Mouse (Mus musculus) cerebellum, postnatal 14 days (tissue): Measurements from ENCODE around the gene Frmd4a.
"Not testable (repeated sequence)": the region's sequence is repeated elsewhere in the genome, so short reads cannot be mapped to it uniquely, and the experiment has no call there.

ENCODE experiments used
- DNase-seq, 2 experiments: peaks; one replicate each; pipeline ENCODE4 v3.0.0; 2021; ENCODE audit warnings: mixed read lengths in 2 of 2

Gene Frmd4a

GRCm38 (mm10) chr2:4560516-4560915, 543.0 kb downstream of the Frmd4a start:
- not testable (repeated sequence) for DNase-seq

- DNase-seq, result no peak
Observed at GRCm38 (mm10) chr2:4561196-4561595, 543.7 kb downstream of the Frmd4a start.

- no peak for DNase-seq
Observed at GRCm38 (mm10) chr2:4562373-4562772, 544.9 kb downstream of the Frmd4a start.

DNA sequence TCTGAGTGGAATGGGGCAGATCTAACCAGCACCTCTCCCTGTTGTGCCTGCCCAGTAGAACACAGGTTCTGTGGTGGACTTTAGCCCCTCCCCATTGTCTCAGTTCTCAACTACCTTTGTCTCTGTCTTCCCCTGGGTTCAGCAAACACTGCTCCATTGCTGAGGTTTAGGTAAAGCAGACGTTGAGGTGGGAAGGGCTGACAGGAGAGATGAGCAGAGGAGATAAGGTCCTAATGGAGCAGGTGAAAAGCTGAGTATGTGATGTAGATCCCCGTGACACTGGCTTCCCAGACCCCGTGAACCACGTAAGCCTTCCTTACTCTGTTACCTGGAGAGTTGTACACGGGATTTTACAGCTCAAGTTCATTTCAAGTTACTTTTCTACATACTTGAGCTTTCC, 545.3 kb downstream of the Frmd4a start:
- no peak for DNase-seq

- no peak for DNase-seq
Observed at GRCm38 (mm10) chr2:4563322-4563721, 545.8 kb downstream of the Frmd4a start.

DNA sequence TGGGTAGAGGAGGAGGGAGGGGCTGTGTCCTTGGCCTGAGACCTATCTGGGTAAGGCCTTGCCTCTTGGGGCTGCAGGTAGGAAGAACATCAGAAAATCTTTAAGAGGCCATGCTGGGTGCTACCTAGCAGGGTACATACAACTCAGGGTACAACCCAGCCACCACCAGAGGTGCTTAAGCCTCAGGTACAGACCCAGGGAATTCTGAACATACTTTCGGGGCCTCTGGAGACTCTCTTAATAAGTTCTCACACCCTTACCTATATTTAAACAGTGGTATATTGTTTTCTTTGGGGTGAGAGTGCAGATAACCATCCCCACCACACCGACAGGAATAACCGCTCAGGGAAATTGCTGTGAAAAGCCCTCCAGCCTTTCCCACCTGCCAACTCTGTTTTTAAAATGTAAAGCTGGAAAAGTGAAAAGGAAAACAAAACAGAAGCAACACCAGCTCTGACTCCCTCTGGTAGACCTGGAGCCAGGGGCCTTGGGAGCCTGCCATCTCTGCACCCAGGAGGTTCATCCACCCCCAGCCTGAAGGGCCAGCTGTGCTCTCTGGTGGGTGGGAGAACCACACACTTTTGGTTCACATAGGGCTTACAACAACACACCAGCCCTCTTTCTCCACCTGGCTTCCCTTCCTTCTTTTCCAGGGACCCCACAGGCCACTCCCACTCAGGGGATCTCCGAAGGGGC, 548.9 kb downstream of the Frmd4a start:
- DNase-seq, result no peak

- no peak for DNase-seq
Observed at GRCm38 (mm10) chr2:4566956-4567680, 549.6 kb downstream of the Frmd4a start.

GRCm38 (mm10) chr2:4568967-4569366, 551.5 kb downstream of the Frmd4a start:
- peak; percentile 70 to 80 for DNase-seq

- no peak for DNase-seq
Observed at GRCm38 (mm10) chr2:4570186-4570861, 552.8 kb downstream of the Frmd4a start.

DNA sequence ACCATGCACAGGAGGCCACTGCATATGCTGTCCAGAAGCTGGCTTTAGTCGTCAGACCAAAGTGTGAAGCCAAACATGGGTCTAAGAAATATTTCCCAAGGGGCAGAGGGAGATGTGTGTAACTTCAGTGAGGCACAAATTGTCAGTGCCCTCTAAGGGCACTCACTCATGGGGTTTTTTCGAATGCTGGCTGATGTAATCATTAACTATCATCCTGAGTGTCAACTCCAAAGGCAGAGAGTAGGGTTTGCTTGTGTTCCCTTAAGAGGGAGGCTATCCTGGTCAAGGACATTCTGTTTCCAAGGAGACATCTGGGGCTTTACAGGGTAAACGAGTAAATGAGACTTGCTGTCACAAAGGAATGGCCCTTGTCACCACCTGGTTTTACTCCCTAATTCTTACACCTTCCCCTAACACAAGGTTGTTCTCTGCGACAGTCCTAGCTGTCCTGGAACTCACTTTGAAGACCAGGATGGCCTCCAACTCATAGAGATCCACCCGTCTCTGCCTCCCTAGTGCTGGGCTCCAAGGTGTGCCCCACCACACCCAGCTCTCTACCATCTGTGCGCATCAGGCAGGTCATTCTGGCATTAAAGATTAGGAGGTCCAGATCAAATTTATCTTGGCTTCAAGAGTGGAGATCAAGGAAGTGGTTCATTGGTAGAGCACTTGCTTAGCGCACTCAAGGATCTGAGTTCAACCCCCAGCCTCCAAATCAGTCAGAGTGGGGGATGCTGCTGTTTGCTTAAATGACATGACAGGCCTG, 555.2 kb downstream of the Frmd4a start:
- no peak for DNase-seq

GRCm38 (mm10) chr2:4573386-4573785, 555.9 kb downstream of the Frmd4a start:
- no peak for DNase-seq

DNA sequence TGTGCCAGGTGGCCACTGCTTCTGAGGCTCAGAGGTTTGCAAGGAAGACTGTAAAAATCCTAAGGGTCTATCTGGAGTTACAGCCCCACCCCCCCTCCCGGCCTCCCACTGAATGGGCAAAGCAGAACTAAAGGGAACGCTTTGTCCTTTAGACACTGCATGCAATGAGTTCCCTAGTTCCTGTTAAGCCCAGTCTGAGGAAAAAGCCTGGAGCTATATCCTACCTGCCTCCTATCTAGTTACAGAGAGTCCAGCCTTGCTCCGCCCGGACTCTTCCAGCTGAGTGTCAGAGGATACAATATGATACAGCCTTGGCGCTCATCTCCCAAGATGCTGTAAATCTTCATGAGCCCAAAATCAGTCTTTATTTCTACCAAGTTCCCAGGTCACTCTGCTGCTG, 556.7 kb downstream of the Frmd4a start:
- DNase-seq, result no peak

- DNase-seq, result no peak
Observed at GRCm38 (mm10) chr2:4575163-4575562, 557.6 kb downstream of the Frmd4a start.

- no peak for DNase-seq
Observed at GRCm38 (mm10) chr2:4575975-4576374, 558.5 kb downstream of the Frmd4a start.

DNA sequence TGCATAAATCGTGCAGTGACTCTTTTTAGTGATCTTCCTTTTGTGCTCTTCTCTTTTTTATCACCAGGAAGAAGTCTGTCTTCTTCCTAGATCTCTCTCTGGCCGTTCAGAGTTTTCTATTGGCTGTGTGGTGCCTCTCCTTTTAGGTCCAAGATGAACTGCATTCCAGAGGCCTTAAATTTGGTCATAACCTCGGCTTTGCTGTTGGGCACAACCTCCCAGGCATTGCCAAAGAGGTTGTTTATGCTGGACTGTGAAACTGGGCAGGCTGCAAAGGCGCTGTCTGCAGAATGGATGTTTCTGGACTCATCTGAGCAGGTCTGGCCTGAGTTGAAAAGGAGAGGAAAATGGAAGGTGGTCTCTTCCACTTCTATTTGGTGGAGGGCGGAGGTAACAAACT, 560.8 kb downstream of the Frmd4a start:
- DNase-seq, result no peak

GRCm38 (mm10) chr2:4579357-4580068, 562.0 kb downstream of the Frmd4a start:
- peak in 1 of 2 experiments; percentile 40 for DNase-seq

DNA sequence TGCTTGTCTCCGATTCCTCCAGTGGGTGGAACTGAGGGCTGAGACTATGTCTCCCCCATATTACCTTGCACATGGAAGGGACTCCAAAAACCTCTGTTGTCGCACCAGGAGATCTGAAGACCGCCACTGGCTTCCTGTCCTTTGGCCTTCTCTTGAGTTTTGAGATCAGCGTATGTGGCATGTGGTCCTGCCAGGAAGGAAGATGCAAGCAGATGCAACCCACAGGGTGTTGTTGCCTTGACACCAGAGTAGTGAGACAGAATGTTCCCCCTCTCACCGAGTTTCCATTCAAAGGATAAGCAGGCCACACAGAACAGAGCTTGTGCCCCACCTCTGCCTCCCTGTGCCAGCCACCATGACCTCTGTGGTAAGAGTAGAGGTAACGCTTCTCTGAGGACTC, 563.1 kb downstream of the Frmd4a start:
- DNase-seq, result no peak

DNA sequence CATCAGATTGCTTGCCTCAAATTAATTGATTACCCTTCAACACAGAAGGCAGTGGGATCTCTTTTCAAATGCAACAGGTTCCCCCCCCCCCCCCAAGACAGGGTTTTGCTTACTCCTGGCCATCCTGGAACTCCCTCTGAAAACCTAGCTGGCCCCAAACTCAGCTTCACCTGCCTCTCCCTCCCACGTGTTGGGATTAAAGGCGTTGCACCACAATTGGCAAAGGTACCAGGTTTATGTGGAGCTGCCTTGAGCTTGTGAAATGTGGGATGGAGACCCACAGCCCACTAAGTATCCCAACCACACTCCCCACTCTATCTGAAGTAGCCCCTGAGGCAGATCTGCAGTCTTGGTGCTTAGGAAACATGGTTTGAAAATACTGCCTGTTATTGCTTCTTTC, 565.4 kb downstream of the Frmd4a start:
- DNase-seq, result no peak

GRCm38 (mm10) chr2:4584252-4584651, 566.7 kb downstream of the Frmd4a start:
- no peak for DNase-seq

DNA sequence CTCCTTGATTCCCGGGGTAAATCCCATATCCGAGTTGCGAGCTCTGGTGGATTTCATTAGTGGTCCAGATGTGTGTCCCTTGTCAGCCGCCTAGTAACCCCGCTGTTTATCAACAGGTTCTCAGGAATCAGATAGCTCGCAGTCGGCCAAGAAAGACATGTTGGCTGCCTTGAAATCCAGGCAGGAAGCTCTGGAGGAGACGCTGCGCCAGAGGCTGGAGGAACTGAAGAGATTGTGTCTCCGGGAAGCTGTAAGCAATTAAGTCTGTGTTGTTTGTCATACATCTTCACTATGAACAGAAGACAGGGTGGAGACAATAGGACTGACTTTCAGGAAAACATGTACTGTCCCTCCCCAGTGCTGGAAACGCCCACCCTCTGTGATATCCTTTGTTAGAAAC, 568.7 kb downstream of the Frmd4a start:
- DNase-seq, result no peak

DNA sequence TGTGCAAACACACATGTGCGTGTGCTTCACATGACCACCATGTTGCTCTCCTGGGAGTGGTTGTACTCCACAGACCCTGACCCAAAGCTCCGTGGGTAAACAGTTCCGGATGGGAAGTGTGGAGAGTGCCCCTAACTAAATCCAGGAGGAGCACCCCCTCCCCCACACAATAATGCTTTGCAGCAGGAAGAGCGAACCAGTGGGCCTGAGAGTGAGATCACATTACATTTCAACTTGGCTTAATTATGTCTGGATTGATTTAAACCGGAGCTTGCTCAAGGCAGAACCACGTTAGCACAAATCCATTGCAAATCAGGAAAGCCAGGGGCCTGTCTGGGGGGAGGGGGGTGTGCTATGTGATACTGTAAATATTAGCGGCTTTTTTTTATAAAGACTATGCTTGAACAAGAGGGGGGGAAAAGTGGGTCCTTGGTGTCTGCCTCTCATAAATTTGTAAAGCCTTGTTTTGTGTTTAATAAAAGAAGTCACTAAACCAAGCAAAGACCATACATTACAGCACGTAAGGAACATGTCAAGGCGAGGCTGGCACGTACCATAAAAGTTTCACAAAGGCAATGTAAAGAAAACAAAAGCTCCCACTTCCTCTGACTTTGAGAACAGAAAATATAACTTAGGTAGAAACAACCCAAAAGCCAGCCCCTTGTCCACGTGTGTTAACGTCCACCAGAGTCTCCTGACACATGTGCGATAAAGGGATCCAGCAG, 570.3 kb downstream of the Frmd4a start:
- no peak for DNase-seq

DNA sequence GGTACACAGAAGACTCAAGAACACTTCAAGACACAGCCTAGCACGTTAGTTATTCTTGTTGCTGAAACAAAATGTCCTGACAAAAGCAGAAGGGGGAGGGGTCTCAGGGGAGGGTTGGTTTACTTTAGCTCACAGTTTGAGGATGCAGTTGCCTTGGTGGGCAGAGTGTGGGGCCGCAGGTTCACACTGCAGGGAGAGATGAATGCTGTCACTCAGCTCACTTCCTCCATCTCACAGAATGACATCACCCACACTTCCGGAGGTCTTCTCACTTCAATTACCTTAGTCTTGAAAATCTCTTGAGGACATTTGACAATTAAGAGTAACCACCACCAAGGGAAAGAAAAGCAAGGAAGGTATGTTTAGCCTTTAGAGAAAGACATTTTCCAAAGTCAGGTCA, 574.1 kb downstream of the Frmd4a start:
- DNase-seq, result no peak
